Mouse (Mus musculus) lung, adult 2 months (tissue): ENCODE results near the gene Pnldc1. TPM values are rescaled to one million over a fixed set of nuclear protein-coding genes. Genes with fewer than 3 reads are reported as not detected.
"Not testable (repeated sequence)": the region's sequence is repeated elsewhere in the genome, so short reads cannot be mapped to it uniquely, and the experiment has no call there.

Experiments used
- DNase-seq: peaks from one replicate; pipeline ENCODE4 v3.0.0; 2022
- H3K4me1 ChIP-seq: fragments of 200-500 bp; 2 replicates; pipeline ENCODE4 v1.6.1; 2011; ENCODE audit warnings: low read length; ENCODE audit not compliant: control insufficient read depth, insufficient read depth
- H3K4me3 ChIP-seq: fragments of 200-500 bp; replicated peaks from 2 replicates; pipeline ENCODE3; 2011; ENCODE audit warnings: low read depth, mild to moderate bottlenecking, control low read depth, low read length; ENCODE audit errors: extremely low read depth
- CTCF ChIP-seq: fragments of 200-500 bp; IDR thresholded peaks from 2 replicates; pipeline ENCODE4 v1.5.1; 2011; ENCODE audit warnings: mild to moderate bottlenecking, low read length, control low read depth; ENCODE audit not compliant: insufficient read depth
- POLR2A ChIP-seq: fragments of 200-500 bp; IDR thresholded peaks from 2 replicates; pipeline ENCODE4 v1.6.1; 2011; ENCODE audit warnings: low read depth, mild to moderate bottlenecking, control low read depth, low read length, borderline replicate concordance; ENCODE audit errors: extremely low read depth
- WGBS: fragments of 180-500 bp; shearing (Covaris S2); methylation state at CpG from one replicate; pipeline ENCODE4 v1.1.7; 2018; 5-methylcytosine and 5-hydroxymethylcytosine counted together
- polyA plus RNA-seq: library from polyadenylated mRNA; depleted of rRNA; stranded (reverse); fragments of >200 nt; gene quantifications from 2 replicates; pipeline ENCODE4 v1.2.3, GENCODE M21; 2012; rRNA removed

Pnldc1 gene
- 1.3 and 1.9 TPM in 2 replicates for polyA plus RNA-seq

- no peak for DNase-seq
- no peak for TF ChIP-seq CTCF
- TF ChIP-seq POLR2A, result no peak
- H3K4me1 ChIP-seq, result no peaks in the 10 kb centered on the region
- H3K4me3 ChIP-seq, result no peak within 1 kb of the TSS
- 80% methylated on average over 35 of the region's 35 CpGs for WGBS
Measured at GRCm38 (mm10) chr17:12909361-12910280, at the start of gene Pnldc1. Gene Pnldc1, minus strand, starts transcription at chr17:12910230.

- not testable (repeated sequence) for H3K4me3 ChIP-seq, DNase-seq, H3K4me1 ChIP-seq
- 15% methylated on average over 2 of the region's 2 CpGs for WGBS
Measured at GRCm38 (mm10) chr17:12959377-12959776, 49.3 kb upstream of the Pnldc1 start.

DNA sequence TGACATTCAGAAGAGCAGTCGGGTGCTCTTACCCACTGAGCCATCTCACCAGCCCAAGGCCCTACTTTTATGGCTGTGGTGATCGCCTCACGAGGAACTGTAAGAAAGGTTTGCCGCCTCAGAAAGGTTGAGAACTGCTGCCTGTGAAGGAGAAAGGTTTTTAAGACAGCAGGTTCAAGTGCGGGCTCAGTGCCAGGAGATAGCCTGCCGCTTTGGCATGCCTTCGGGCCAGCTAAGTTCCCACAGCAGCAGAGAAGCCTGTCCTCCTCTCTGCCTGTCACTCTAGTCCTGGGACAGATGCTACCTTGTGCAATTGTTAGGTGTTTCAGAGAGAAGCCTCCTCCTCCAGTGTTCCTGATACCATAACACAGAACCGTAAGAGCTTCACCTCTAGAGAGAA is 46.6 kb upstream of the Pnldc1 start:
- TF ChIP-seq POLR2A (no peak), CTCF (no peak)
- H3K4me1 ChIP-seq, result no peaks in the 10 kb centered on the region
- DNase-seq, result no peak
- WGBS, result 87% methylated on average over 8 of the region's 8 CpGs
- no peak overlapping the region for H3K4me3 ChIP-seq

- DNase-seq, result no peak
- 89% methylated on average over 5 of the region's 5 CpGs for WGBS
- no peak for TF ChIP-seq POLR2A
- no peak overlapping the region for H3K4me3 ChIP-seq
- H3K4me1 ChIP-seq, result no peaks in the 10 kb centered on the region
Measured at GRCm38 (mm10) chr17:12949669-12950068, 39.6 kb upstream of the Pnldc1 start.

GRCm38 (mm10) chr17:12942459-12943162 is 32.6 kb upstream of the Pnldc1 start:
- 87% methylated on average over 6 of the region's 6 CpGs for WGBS
- no peak for DNase-seq
- H3K4me1 ChIP-seq, result no peaks in the 10 kb centered on the region; the same call in 1 of the 2 replicates
- H3K4me3 ChIP-seq, result no peak overlapping the region
- TF ChIP-seq POLR2A, result no peak

DNA sequence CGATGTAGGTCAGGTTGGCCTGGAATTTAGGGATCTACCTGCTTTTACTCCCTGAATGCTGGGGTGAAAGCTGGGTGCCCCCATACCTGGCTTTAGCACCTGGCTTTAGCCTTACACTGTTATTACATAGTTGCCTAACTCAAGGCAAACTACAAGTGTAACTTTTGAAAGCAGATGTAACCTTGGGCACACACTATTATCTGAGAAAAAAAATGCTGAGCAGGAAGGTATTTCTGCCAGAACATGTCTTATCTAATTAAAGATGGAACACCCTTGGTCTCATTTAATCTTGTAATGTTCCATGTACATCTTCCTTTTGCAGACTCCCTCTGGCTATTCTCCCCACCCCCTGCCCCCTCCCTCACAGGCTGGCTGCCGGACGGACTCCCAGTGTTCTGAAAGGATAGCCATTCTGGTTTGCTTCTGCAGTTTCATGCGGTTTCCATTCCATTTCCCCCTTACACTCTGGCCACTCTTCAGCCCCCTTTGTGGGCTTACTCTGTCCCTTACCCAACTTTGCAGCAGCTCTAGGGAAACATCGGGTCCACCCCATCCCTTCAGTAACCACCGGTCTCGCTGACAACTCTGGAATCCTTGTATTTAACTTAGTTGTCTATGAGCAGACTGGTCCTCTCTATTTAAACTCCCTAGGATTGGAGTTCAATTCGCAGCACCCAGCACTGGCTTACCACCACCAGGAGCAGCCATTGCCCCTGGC is 31.7 kb upstream of the Pnldc1 start:
- DNase-seq, result no peak
- TF ChIP-seq POLR2A, result no peak
- no peak for TF ChIP-seq CTCF
- H3K4me3 ChIP-seq, result no peak overlapping the region
- 77% methylated on average over 8 of the region's 8 CpGs for WGBS
- no peaks in the 10 kb centered on the region; the same call in 1 of the 2 replicates for H3K4me1 ChIP-seq

GRCm38 (mm10) chr17:12940151-12940805 is 30.2 kb upstream of the Pnldc1 start, which contains the start of gene Acat3:
Gene Acat3, minus strand, starts transcription at chr17:12940600.
- TF ChIP-seq CTCF (no peak), POLR2A (no peak)
- WGBS, result 8% methylated on average over 27 of the region's 27 CpGs
- peak within 1 kb of the TSS; percentile 3 for H3K4me3 ChIP-seq
- H3K4me1 ChIP-seq, result no peaks in the 10 kb centered on the region; the same call in 1 of the 2 replicates
- DNase-seq, result no peak

DNA sequence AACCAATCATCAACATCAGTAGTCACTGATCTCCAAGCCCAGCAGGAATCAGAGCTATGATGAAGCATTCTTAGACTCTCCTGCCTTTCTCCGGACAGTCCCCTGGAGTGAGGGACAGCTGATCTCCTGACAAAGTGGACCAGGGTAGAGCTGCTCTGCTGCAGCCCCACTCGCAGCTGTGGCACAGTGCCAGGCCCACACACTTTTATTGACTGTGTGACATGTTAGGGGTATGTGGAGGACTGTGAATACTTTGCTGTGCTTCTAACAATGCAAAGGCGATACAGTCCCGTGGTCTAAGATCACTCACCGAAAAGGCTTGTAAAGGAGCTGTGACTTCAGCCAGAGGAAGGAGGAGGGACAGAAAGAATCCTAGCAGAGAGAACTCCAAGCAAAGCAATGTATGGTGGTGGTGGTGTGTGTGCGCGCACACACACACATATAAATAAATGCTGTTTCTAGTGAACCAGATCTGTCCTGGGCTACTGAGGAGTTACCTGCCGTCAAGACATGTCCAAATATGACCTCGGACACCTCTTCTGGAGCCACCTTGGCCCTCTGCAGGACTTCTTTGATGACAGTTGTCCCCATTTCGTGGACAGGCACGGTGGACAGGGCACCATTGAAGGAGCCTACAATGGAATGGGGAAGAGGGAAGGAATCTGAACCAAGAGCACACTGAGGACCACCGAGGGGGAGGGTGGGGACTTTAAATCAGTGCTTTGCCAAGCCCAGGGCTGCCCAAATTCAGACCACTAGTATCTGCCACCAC is 29.5 kb upstream of the Pnldc1 start:
- H3K4me3 ChIP-seq, H3K4me1 ChIP-seq, DNase-seq: not testable (repeated sequence)
- WGBS, result 42% methylated on average over 2 of the region's 12 CpGs

GRCm38 (mm10) chr17:12938077-12938476 is 28.0 kb upstream of the Pnldc1 start:
- no peak for DNase-seq
- 46% methylated on average over 2 of the region's 2 CpGs for WGBS
- no peak for TF ChIP-seq POLR2A
- Histone ChIP-seq H3K4me3 (no peak overlapping the region), H3K4me1 (no peaks in the 10 kb centered on the region; the same call in 1 of the 2 replicates)
